Mouse (Mus musculus) CH12.LX (cell line): ENCODE measurements around the gene Foxn1.

Experiments used
- CHD1 ChIP-seq: IDR thresholded peaks from 2 replicates; pipeline ENCODE4 v1.6.1; 2012; ENCODE audit warnings: low read depth, low read length, improper control_type of control experiment, inconsistent platforms
- CHD2 ChIP-seq: IDR thresholded peaks from 2 replicates; pipeline ENCODE4 v1.6.1; 2011; ENCODE audit warnings: low read length, improper control_type of control experiment
- CTCF ChIP-seq, 2 experiments: IDR thresholded peaks in 1 of 2; conservative IDR thresholded peaks in 1 of 2; 2 replicates each; pipeline ENCODE4 v1.5.1; 2011 to 2012; ENCODE audit warnings: low read depth in 2 of 2, low read length in 2 of 2, improper control_type of control experiment in 1 of 2, inconsistent platforms in 1 of 2, mild to moderate bottlenecking in 1 of 2, moderate library complexity in 1 of 2
- ELF1 ChIP-seq: IDR thresholded peaks from 2 replicates; pipeline ENCODE4 v1.6.1; 2014; ENCODE audit warnings: low read depth, mild to moderate bottlenecking, inconsistent platforms, low read length, improper control_type of control experiment
- EP300 ChIP-seq: IDR thresholded peaks from 2 replicates; pipeline ENCODE4 v1.6.1; 2011; ENCODE audit warnings: low read length, improper control_type of control experiment
- HCFC1 ChIP-seq: IDR thresholded peaks from 2 replicates; pipeline ENCODE4 v1.6.1; 2012; ENCODE audit warnings: low read depth, mild to moderate bottlenecking, inconsistent platforms, low read length, improper control_type of control experiment
- RCOR1 ChIP-seq: conservative IDR thresholded peaks from 2 replicates; pipeline ENCODE4 v1.6.1; 2012; ENCODE audit warnings: low read depth, mild to moderate bottlenecking, inconsistent platforms, low read length, improper control_type of control experiment
- TBP ChIP-seq: conservative IDR thresholded peaks from 2 replicates; pipeline ENCODE4 v1.6.1; 2011; ENCODE audit warnings: low read depth, low read length, improper control_type of control experiment
- ZMIZ1 ChIP-seq: IDR thresholded peaks from 2 replicates; pipeline ENCODE4 v1.6.1; 2012; ENCODE audit warnings: low read depth, mild to moderate bottlenecking, inconsistent platforms, low read length, improper control_type of control experiment

GRCm38 (mm10) chr11:78344890-78345715, 41.3 kb downstream of the Foxn1 start:
- TF ChIP-seq HCFC1, result no peak
- TF ChIP-seq ZMIZ1, result no peak
- TF ChIP-seq CTCF (conservative IDR thresholded peaks at IDR 0.05 in 1 of 2, IDR thresholded peaks at IDR 0.05 in 1 of 2; ENCODE audit: low read depth in 2 of 2, low read length in 2 of 2), result no peak
- no peak for TF ChIP-seq RCOR1
- TF ChIP-seq ELF1, result no peak; the same call in 1 of the 2 replicates
- no peak; the same call in 1 of the 2 replicates for TF ChIP-seq EP300
- TF ChIP-seq CHD1, result peak; percentile 91; the same call in 1 of the 2 replicates
- no peak for TF ChIP-seq CHD2
- no peak for TF ChIP-seq TBP
